Mouse (Mus musculus) left cerebral cortex, postnatal 10 days (tissue): Measurements from ENCODE around the gene Xcr1. TPM values are rescaled to one million over a fixed set of nuclear protein-coding genes. Genes with fewer than 3 reads are reported as not detected.
A peak's percentile ranks its signal among the peaks of the same experiment; 100 is the strongest.

ENCODE experiments used
- DNase-seq, 2 experiments: peaks; one replicate each; pipeline ENCODE4 v3.0.0; 2021 to 2022; ENCODE audit warnings: low spot score in 2 of 2, mixed read lengths in 1 of 2; ENCODE audit errors: extremely low spot score in 1 of 2
- intact Hi-C: fragments of 180-260 bp; cut with DNase I; formaldehyde crosslinking; loops from one replicate; pipeline ENCODE4 v1.15.1; 2025
- total RNA-seq, 2 experiments: library from RNA; stranded (reverse); gene quantifications; 2 replicates each; pipeline ENCODE4 v1.2.3; 2021

The Xcr1 gene
- not detected for total RNA-seq

- intact Hi-C loops: no loop called here
These were observed at the start of gene Xcr1 for GRCm38 (mm10) chr9:123861929-123862328. Gene Xcr1, minus strand, starts transcription at chr9:123862029.

GRCm38 (mm10) chr9:123872049-123872448 is 10.2 kb upstream of the Xcr1 start:
- intact Hi-C loops: no loop called here
- DNase-seq: no peak

More at GRCm38 (mm10) chr9:123861929-123862328, at the start of gene Xcr1:
- DNase-seq: no peak

- DNase-seq: no peak
- intact Hi-C loops: no loop called here
These were observed 7.4 kb upstream of the Xcr1 start for GRCm38 (mm10) chr9:123869167-123869784.

GRCm38 (mm10) chr9:123863641-123864040 is 1.8 kb upstream of the Xcr1 start:
- DNase-seq: no peak
- intact Hi-C loops: no loop called here

- no peak for DNase-seq
- intact Hi-C loops: no loop called here
These were observed 1.2 kb upstream of the Xcr1 start for GRCm38 (mm10) chr9:123862895-123863616.

GRCm38 (mm10) chr9:123856836-123857235 is 5.0 kb downstream of the Xcr1 start:
- DNase-seq: no peak
- intact Hi-C loops: no loop called here

GRCm38 (mm10) chr9:123852449-123853390 is 9.1 kb downstream of the Xcr1 start:
- no peak for DNase-seq
- intact Hi-C loops: no loop called here

- intact Hi-C loops: no loop called here
- DNase-seq: peak; percentile 95 to 98
These were observed 9.9 kb downstream of the Xcr1 start, which contains the start of gene Fyco1 for GRCm38 (mm10) chr9:123851713-123852448. Gene Fyco1, minus strand, starts transcription at chr9:123851899.

- DNase-seq: peak; percentile 38 to 83
- intact Hi-C loops: no loop called here
These were observed 10.6 kb downstream of the Xcr1 start for GRCm38 (mm10) chr9:123851062-123851712.

- DNase-seq: peak in 1 of 2 experiments; percentile 45
- intact Hi-C loops: no loop called here
These were observed 11.1 kb downstream of the Xcr1 start for GRCm38 (mm10) chr9:123850705-123851061.

- peak in 1 of 2 experiments; percentile 77 for DNase-seq
These were observed 11.7 kb downstream of the Xcr1 start for GRCm38 (mm10) chr9:123849976-123850695.

GRCm38 (mm10) chr9:123846490-123846889 is 15.3 kb downstream of the Xcr1 start:
- intact Hi-C loops: no loop called here
- DNase-seq: no peak

More at GRCm38 (mm10) chr9:123849976-123850695, 11.7 kb downstream of the Xcr1 start:
- intact Hi-C loops: no loop called here

- DNase-seq: no peak
- intact Hi-C loops: no loop called here
These were observed 16.7 kb downstream of the Xcr1 start for GRCm38 (mm10) chr9:123845120-123845519.

- DNase-seq: no peak
- intact Hi-C loops: no loop called here
These were observed 17.4 kb downstream of the Xcr1 start for GRCm38 (mm10) chr9:123844468-123844867.

- DNase-seq: no peak
- intact Hi-C loops: no loop called here
These were observed 21.6 kb downstream of the Xcr1 start for GRCm38 (mm10) chr9:123840243-123840642.

GRCm38 (mm10) chr9:123835851-123836250 is 26.0 kb downstream of the Xcr1 start:
- intact Hi-C loops: no loop called here
- no peak for DNase-seq

- no peak for DNase-seq
- intact Hi-C loops: no loop called here
These were observed 32.9 kb downstream of the Xcr1 start for GRCm38 (mm10) chr9:123828916-123829315.

GRCm38 (mm10) chr9:123826631-123827030 is 35.2 kb downstream of the Xcr1 start:
- DNase-seq: no peak
- intact Hi-C loops: no loop called here
